Mouse (Mus musculus): ENCODE results near the gene Ggps1. TPM values are rescaled to one million over a fixed set of nuclear protein-coding genes. Genes with fewer than 3 reads are reported as not detected.

Ggps1 gene
- total RNA-seq (2021), result 10 to 100 TPM; 48.3 to 54.1 TPM
- long read RNA-seq, experiment 1, full-length matches to known transcripts, result 26 of 47 reads
- long read RNA-seq, experiment 1, partial matches to known transcripts, result 2 of 47 reads
- long read RNA-seq, experiment 1, other reads (novel, unspliced or antisense), result 19 of 47 reads
- long read RNA-seq, experiment 2, full-length matches to known transcripts, result 37 of 53 reads
- long read RNA-seq, experiment 2, partial matches to known transcripts, result 6 of 53 reads
- long read RNA-seq, experiment 2, other reads (novel, unspliced or antisense), result 10 of 53 reads

GRCm38 (mm10) chr13:14063013-14063941, at the start of gene Ggps1, which contains the start of gene Arid4b:
Gene Ggps1, minus strand, starts transcription at chr13:14063488.
Gene Arid4b, plus strand, starts transcription at chr13:14063232.
- intact Hi-C loops (cut with DNase I), result loop anchor here (5.0 to 10.0 kb wide), 2 partner anchors 64 to 112 kb away; no protein-coding TSS in a partner anchor
- peak; percentile 95 to 99 for DNase-seq (ENCODE audit: low spot score in 2 of 2)

DNA sequence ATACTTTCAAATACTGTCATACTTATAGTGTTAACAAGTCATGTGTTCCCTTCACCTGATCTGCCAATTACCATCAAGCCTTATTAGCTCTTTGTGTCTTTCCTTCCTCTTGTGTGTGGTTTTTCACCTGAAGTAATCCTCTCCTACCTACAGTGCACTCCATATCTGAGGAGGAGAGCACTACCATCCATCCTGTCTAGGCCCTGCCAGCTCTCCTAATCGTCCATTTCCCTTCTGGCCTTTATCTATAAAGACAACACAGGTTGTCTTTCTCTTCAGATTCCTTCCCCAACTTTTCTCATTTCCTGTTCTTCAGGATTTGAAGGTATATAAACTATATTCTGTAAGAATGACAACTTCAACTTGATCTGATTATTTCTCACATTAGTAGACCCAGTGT, 47.9 kb upstream of the Ggps1 start:
- intact Hi-C loops (cut with DNase I), result no loop called here
- DNase-seq (ENCODE audit: low spot score in 2 of 2), result no peak

- no peak for DNase-seq (ENCODE audit: low spot score in 2 of 2)
- intact Hi-C loops (cut with DNase I), result no loop called here
Measured at GRCm38 (mm10) chr13:14110154-14110873, 47.0 kb upstream of the Ggps1 start.

- DNase-seq (ENCODE audit: low spot score in 2 of 2), result no peak
- intact Hi-C loops (cut with DNase I), result no loop called here
Measured at GRCm38 (mm10) chr13:14103026-14103425, 39.7 kb upstream of the Ggps1 start.

DNA sequence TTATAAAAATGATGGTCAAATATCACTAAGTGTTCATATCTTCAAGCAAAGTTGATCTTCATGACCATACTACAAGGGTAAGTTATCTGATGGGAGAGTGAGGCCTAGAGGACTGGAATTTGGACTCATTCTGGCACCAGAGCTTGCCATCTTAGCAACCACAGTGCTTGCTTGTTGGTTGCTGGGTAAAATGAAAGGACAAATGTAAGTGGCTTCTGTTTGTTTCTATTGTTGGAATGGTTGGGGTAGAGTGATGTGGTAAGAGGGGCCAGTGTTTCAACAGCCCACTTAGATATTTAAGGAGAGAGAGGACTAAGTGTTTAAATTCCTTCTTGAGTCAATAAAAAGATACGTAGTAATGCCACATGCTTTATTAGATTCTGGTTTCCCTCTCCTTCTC, 25.4 kb upstream of the Ggps1 start:
- intact Hi-C loops (cut with DNase I), result no loop called here
- DNase-seq (ENCODE audit: low spot score in 2 of 2), result no peak

DNA sequence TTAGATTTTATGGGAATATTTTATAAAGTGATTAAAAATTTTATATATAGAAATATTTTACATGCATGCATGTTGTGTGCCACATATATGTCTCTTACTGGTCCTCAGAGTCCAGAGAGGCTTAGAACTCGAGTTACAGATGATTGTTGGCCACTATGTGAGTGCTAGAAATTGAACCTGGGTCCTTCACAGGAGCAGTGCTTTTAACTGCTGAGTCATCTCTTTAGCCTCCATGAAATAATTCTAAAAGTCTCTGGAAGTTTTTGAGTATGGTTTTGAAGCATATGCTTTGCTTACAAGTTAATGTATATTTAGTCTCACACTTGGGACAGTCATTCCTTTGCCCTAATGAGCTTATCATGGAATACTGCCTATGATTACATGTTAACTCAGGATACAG, 12.0 kb upstream of the Ggps1 start:
- DNase-seq (ENCODE audit: low spot score in 2 of 2), result no peak
- intact Hi-C loops (cut with DNase I), result no loop called here

DNA sequence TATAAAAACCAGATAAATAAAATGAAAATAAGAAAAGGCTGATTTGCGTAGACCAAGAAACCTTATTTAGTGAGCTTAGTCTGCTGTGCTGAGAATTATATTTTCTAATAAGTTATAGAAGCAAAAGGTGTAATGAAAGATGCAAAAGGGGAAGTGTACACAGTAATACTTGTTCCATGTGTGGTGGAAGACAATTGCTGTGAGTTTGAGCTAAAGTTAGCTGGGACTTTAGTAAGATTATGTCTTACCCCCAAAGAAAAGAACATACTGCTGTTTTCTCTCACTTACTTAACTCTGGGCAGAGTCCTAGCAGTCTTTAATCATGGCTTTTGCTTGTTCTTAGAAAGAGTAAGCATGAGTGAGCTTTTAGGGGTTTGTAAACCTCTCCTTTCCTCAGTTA, 11.1 kb upstream of the Ggps1 start:
- intact Hi-C loops (cut with DNase I), result no loop called here
- DNase-seq (ENCODE audit: low spot score in 2 of 2), result no peak

DNA sequence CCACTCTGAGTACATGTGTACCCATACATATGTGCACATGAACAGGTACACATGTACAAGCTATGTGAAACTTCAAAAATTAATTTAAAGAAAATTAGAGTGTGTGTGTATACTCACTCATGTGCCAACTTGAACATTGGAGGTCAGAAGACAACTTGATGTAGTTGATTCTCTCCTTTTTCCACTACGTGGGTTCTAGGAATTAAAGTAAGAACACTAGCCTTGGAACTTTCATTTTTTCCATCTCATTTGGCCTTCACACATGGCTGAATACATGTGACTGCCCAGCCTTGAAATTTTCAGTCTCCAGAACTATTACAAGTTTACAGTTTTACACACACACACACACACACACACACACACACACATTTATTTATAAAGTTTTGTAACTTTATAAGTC, 6.0 kb upstream of the Ggps1 start:
- intact Hi-C loops (cut with DNase I), result loop anchor here (10.0 kb wide), 1 partner anchor 106 kb away; no protein-coding TSS in a partner anchor

DNA sequence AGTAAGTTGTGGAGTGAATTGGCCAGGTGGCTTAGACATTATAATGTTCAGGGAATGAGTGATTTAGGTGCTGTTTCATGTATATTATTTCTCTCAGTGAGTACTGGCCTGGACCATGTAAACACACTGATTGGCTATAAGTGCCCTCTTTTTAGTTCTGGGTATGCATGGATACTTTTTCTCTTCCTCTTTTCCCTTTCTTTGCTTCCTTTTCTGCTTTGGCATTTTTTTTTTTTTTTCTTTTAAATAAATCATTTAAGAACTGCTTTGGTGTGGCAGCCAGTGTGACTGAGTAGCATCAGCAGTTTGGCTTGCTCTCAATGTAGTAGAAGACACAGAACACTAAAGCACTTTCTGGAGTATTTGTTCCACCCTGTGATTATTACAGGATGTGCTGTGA, 4.7 kb upstream of the Ggps1 start:
- intact Hi-C loops (cut with DNase I), result loop anchor here (10.0 kb wide), 1 partner anchor 107 kb away; no protein-coding TSS in a partner anchor
- no peak for DNase-seq (ENCODE audit: low spot score in 2 of 2)

More for the DNA sequence above, 6.0 kb upstream of the Ggps1 start:
- DNase-seq (ENCODE audit: low spot score in 2 of 2), result no peak

DNA sequence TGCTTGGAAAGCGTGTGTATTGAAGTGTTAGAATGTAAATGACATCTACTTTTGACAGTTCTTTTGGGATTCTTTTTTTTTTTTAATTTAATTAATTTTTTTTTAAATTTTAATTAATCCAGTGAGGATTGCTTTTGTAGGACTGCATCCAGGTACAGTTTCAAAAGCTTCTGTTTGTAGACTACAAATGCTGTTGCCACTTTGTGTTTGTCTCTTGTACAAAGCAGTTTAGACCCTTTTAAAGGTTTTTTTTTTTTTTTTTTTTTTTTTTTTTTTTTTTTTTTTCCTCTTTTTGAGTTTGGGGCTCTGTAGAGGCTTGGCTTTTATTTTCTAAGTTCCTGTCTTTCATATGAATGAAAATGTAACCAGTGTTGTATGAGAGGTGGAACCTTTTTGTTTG, 2.4 kb upstream of the Ggps1 start:
- DNase-seq (ENCODE audit: low spot score in 2 of 2), result no peak
- intact Hi-C loops (cut with DNase I), result loop anchor here (10.0 kb wide), 1 partner anchor 109 kb away; no protein-coding TSS in a partner anchor

GRCm38 (mm10) chr13:14065028-14065380, 1.7 kb upstream of the Ggps1 start:
- DNase-seq (ENCODE audit: low spot score in 2 of 2), result no peak
- intact Hi-C loops (cut with DNase I), result loop anchor here (10.0 kb wide), 1 partner anchor 110 kb away; no protein-coding TSS in a partner anchor

GRCm38 (mm10) chr13:14064341-14065027, 1.2 kb upstream of the Ggps1 start:
- peak; percentile 24 to 26 for DNase-seq (ENCODE audit: low spot score in 2 of 2)
- intact Hi-C loops (cut with DNase I), result loop anchor here (5.0 to 10.0 kb wide), 2 partner anchors 63 to 110 kb away; no protein-coding TSS in a partner anchor

DNA sequence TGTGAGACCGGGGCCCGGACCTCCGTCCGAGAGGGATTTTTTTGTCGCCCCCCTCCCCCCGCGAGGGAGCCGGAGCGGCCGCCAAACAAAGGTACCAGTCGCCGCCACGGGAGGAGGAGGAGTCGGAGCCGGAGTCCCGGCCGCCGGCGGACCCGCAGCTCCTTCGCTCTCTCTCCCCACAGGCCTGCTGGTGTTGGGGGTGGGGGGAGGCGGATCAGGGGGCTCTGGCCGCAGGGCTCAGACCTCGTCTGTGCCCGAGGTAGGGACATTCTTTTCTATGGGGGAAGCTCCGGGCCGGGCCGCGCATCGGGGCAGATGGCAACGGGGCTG, 619 bp upstream of the Ggps1 start:
- intact Hi-C loops (cut with DNase I), result loop anchor here (5.0 to 10.0 kb wide), 2 partner anchors 63 to 111 kb away; no protein-coding TSS in a partner anchor
- DNase-seq (ENCODE audit: low spot score in 2 of 2), result no peak

DNA sequence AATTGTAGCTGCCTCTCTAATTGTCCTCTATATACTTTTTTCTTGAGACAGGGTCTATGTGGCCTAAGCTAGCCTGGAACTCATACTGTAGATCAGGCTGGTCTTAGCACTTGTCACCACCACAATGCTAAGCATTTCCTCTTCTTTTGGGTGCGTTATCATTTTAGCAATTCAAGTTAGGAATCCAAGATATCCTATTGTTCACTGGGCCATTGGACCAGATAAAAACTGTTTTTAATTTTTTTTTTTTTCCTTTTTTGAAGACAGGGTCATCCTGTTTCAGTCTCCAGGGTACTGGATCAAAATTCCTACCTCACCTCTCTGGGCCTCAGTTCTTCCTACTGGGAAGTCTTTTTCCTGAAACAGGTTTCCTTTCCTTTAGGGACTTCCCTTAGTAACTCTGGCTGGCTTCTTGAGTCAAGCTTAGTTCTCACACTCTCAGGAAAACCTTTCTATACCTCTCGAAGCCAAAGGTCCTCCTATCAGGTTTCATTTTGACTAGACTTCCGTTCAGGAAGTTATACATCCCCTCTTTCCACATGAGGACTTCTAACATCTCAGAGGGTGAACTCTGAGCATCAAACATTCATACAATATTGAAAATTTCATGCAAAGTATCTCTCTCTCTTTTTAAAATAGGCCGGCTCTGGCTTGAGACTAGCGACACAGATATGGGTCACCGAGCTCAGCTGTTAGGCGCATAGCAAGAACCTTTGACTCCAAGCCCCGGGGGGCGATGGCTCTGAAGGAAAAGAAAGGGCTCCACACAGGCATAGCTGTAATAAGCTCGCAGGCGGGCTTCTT, 877 bp downstream of the Ggps1 start:
- intact Hi-C loops (cut with DNase I), result loop anchor here (5.0 to 10.0 kb wide), 2 partner anchors 65 to 112 kb away; no protein-coding TSS in a partner anchor
- peak in 1 of 2 experiments; percentile 5 for DNase-seq (ENCODE audit: low spot score in 2 of 2)

GRCm38 (mm10) chr13:14059582-14059981, 3.7 kb downstream of the Ggps1 start:
- intact Hi-C loops (cut with DNase I), result no loop called here
- no peak for DNase-seq (ENCODE audit: low spot score in 2 of 2)

- intact Hi-C loops (cut with DNase I), result no loop called here
Measured at GRCm38 (mm10) chr13:14056801-14057200, 6.5 kb downstream of the Ggps1 start.

GRCm38 (mm10) chr13:14049878-14050277, 13.4 kb downstream of the Ggps1 start:
- intact Hi-C loops (cut with DNase I), result no loop called here

More at GRCm38 (mm10) chr13:14056801-14057200, 6.5 kb downstream of the Ggps1 start:
- no peak for DNase-seq (ENCODE audit: low spot score in 2 of 2)

DNA sequence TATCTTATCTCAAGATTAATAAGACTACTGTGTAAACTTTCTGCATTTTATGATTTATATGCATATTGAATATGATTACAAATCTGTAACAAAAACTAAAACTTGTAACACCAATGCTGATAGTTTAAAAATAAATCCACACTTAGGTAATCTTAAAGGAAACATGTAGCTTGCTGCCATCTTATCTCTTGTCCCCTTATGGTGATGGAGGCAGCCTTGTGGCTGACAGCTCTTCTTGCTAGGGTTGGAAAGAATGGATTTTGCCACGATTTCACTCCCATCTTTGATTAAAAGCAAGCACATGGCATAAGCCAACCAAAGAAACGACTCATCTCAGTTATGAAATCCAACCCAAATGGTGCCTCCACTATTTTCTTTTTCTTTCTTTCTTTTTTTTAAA, 18.8 kb downstream of the Ggps1 start:
- intact Hi-C loops (cut with DNase I), result no loop called here
- DNase-seq (ENCODE audit: low spot score in 2 of 2), result no peak

More at GRCm38 (mm10) chr13:14049878-14050277, 13.4 kb downstream of the Ggps1 start:
- no peak for DNase-seq (ENCODE audit: low spot score in 2 of 2)

Measured in left cerebral cortex, postnatal 14 days (tissue).